Mouse (Mus musculus) adrenal gland (tissue): ENCODE measurements around the gene Bsdc1.

ENCODE experiments used
- intact Hi-C: fragments of 180-260 bp; cut with DNase I; formaldehyde crosslinking; loops from one replicate; pipeline ENCODE4 v1.15.1; 2025

The Bsdc1 gene

DNA sequence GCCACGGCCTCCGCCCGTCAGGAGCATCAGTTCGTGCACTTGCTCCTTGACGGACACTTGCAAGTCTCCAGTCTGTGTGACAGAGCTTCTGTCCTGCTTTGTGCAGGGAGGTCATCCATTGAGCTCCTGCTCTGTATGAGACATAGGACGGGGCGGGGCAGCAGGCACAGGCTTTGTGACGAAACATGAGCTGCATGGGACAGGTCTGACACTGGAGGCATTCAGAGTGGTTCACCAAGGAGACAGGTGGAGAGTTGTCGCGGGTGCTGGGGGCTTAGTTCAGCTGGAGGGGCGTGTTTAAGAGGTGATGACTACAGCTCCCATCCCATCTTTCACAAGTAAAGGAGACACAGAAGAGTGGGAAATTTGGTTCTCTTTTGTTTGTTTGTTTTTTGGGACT lies 14.7 kb downstream of the Bsdc1 start:
- intact Hi-C loops: loop anchor here (5.0 kb wide), 1 partner anchor 51 kb away; no protein-coding TSS in a partner anchor

- intact Hi-C loops: loop anchor here (5.0 kb wide), 1 partner anchor 47 kb away; no protein-coding TSS in a partner anchor
These were observed 18.5 kb downstream of the Bsdc1 start for GRCm38 (mm10) chr4:129479863-129480262.

- intact Hi-C loops: no loop called here
These were observed 19.7 kb downstream of the Bsdc1 start for GRCm38 (mm10) chr4:129481090-129481489.

DNA sequence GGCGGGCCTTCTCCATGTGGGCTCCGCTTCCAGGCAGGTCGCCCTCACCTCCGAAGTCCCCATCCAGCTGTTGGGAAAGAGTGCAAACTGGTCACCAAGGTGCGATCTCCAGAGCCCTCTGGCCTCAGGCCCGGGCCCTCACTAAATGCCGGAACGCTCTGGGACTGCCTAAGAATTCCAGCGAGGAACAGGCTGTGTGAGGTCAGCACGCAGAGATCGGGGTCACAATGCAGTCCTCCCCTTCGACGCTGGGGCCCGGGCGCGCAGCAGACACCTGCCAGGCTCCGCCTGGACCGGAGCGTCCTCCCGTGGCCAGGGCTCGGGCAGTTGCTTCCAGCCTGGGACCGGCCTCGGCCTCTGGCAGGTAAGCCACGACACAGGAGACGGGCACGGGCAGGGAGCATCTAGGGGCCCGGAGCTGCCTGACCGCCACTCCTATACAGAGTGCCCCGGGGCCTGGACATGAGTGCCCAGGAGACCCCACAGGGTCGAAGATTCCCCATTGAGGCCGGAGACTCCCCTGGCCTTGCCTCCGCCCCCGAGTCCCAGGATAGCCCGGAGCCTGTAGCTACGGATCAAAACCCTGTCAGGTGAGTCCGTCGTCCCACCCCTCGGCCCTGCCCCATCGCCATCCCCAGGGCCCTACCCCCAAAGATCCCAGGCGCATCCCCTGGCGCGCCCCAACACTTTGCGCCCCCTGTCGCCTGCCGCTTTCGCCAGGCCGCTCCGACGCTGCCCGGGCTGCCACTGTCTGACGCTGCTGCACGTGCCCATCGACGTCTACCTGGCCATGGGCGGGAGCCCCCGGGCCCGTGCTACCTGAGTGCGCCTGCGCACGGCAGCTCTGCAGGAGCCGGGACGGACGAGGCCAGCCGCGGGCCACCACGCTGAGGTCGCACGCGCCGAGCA lies 29.8 kb downstream of the Bsdc1 start, which contains the start of the genes Tssk3 and Fam229a:
Gene Tssk3, minus strand, starts transcription at position 51 of the 909 bp plus-strand sequence.
Gene Fam229a, plus strand, starts transcription at position 219 of the 909 bp plus-strand sequence.
- intact Hi-C loops: no loop called here

DNA sequence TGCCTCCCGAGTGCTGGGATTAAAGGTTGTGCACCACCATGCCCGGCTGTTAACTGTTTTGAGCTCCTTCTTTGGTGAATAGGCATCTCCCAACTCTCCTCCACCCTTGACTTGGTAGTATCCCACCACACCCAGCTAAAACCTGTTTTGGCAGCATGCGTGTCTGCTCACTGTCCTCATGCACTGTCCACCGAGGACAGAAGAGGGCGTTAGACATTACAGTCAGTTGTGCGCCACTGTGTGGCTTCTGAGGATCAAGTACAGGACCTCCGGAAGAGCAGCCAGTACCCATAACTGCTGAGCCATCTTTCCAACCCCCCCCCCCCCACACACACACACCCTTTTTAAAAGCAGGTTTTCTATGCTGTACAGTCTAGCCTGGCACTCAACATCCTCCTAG lies 33.3 kb downstream of the Bsdc1 start:
- intact Hi-C loops: loop anchor here (5.0 kb wide), 1 partner anchor 48 kb away; the partner anchor contains the start of gene Hdac1

DNA sequence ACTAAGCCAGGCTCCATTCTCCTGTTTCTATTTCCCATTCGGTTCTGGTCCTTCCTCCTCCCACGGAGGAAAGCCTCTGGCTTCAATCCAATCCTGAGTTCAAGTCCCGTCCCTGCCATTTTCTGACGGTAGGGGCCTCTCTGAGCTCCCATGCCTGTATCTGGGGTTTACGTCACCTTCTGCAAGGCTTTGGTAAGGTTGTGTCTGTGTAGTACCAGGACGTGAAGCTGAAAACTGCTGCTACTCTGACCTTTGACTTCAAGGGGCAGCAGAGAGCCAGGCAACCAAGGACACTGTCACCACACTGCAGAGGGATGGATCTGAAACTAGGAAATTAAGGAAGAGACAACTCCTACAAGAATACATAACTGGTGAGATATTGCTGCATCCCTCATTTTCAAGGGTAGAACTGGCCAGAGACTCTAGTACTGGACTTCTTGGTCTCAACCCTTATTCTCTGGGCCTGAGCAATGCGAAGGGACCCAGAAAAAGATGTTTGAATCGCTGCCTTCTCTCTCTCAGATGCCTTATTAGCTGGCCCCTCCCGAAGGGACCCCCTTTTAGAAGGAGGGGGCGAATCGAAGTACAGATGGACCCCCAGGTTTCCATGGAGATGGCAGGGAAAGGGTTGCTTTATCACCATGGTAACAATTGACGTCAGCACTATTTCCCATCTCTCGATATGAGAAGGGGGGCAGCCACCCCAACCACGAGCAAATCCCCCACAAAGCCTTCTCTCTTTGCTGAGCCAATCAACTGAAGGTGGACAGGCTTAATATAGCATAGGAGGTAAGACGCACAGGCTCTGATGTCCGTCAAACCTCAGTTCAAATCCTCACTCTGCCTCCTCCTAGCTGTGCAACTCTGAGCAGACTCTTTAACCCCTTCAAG lies 34.5 kb downstream of the Bsdc1 start:
- intact Hi-C loops: loop anchor here (5.0 kb wide), 1 partner anchor 46 kb away; the partner anchor contains the start of gene Hdac1

DNA sequence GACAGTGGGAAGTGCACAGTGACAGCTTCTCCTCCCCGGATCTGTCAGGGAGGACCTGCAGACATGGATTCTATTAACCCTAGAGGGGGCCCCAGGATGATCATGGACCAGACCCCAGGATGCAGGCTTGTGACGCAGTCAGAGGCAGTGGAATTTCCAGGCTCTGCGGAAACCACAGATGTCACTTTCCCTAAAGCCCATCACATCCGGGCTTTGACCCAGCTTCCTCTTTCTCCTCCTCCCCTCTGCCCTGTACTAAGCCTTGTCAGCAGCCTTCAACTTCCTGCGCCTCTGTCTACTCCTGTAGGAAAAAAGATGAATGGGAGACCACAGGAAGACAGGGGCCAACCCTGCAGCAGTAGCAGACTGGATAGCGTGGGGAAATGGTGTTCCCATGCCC lies 35.2 kb downstream of the Bsdc1 start:
- intact Hi-C loops: loop anchor here (5.0 kb wide), 1 partner anchor 46 kb away; the partner anchor contains the start of gene Hdac1

- intact Hi-C loops: loop anchor here (5.0 kb wide), 1 partner anchor 43 kb away; the partner anchor contains the start of gene Hdac1
These were observed 37.6 kb downstream of the Bsdc1 start for GRCm38 (mm10) chr4:129498941-129499340.

DNA sequence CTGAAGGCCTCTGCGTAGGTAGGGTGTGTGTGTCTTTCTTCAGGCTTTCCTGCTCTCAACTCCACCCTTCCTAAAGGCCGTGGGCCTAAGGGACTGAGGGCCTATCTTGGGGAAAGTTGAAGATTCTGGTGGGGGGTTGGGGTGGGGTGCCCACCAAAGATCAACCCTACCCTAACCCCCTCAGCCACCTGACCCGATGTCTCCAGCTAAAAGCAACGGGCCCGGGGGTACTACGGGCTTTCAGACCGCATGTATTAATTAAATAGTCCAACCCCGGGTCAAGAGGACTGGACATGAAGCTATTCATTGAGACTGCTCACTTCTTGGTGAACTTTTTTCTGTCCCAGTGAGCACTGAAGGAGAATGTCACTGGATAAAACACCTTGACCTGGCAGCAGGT lies 38.6 kb downstream of the Bsdc1 start:
- intact Hi-C loops: no loop called here

DNA sequence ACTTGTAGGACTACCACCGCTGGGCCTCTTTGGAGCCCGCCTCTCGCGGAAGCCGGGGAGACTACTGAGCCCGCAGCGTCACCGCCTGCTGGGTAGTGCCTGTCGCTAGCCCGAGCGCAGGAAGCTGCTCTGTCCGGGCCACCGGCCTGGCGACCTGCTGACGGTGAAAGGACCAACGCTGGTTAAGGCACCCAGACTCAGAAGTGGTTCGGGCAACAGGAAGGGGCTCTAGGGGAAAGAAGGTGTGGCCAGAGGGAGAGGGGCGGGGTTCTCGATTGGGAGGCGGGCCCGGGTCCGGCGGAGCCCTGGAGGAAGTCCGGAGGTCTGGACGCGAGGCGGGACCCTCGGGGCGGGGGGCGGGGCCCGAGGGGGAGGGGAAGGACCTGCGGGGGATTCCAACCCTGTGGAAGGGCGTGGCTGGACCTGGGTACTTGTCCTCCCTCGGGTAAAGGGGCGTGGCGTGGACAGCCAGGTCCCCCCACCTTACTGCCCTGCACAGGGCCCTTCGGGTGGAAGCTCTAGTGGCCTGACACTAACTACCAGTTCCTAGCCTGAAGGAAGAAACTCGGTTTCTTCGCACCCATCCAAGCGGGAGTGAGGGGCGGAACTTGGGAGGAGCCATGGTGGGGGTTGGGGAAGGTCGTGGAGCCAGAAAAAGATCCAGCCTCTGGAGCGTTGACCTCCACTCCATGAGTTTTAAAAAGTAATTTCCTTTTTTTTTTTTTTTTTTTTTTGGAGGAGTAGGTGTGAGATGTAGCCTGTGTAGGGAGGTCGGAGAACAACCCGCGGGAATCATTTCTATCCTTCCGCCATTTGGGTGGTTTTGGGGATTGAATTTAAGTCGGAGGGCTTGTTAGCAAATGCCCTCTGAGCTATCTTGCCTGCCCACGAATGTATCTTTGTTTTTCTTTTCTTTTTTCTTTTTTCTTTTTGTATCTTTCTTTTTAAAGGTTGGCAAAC lies 39.5 kb downstream of the Bsdc1 start:
- intact Hi-C loops: no loop called here

GRCm38 (mm10) chr4:129502327-129502888 lies 41.0 kb downstream of the Bsdc1 start:
- intact Hi-C loops: no loop called here

GRCm38 (mm10) chr4:129502901-129503444 lies 41.6 kb downstream of the Bsdc1 start:
- intact Hi-C loops: no loop called here

- intact Hi-C loops: no loop called here
These were observed 44.1 kb downstream of the Bsdc1 start for GRCm38 (mm10) chr4:129505511-129505910.

GRCm38 (mm10) chr4:129507434-129508236 lies 46.3 kb downstream of the Bsdc1 start:
- intact Hi-C loops: no loop called here

DNA sequence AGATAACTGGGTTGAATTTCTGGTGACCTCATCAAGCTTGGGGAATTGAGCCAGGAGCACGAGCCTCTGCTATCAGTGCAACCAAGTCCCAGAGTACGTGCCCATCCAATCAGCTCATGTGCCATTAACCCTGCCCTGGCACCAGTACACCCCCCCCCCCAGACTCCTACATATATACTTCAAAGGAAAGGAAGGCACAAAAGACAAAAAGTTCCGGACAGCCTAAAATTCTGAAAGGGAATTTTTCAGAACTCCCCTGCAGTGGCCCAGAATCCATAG lies 46.8 kb downstream of the Bsdc1 start:
- intact Hi-C loops: no loop called here

- intact Hi-C loops: no loop called here
These were observed 47.6 kb downstream of the Bsdc1 start for GRCm38 (mm10) chr4:129508834-129509600.

DNA sequence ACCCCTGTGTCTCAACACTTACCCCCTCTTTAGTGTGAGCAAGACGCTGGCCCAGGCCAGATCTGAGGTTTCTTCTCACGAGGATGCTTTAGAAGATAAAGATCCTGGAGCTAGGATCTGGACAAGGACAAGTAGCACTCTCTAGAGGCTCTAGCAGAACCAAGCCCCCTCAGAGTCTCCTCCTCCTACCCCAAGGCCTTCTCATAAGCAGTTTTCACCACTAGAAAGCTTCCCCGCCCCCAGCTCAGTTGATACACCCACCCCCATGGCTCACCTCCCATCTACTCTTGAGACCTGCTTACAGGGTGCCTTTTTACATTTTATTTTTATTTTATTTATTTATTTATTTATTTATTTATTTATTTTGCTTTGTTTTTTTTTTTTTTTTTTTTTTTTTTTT lies 48.3 kb downstream of the Bsdc1 start:
- intact Hi-C loops: no loop called here

DNA sequence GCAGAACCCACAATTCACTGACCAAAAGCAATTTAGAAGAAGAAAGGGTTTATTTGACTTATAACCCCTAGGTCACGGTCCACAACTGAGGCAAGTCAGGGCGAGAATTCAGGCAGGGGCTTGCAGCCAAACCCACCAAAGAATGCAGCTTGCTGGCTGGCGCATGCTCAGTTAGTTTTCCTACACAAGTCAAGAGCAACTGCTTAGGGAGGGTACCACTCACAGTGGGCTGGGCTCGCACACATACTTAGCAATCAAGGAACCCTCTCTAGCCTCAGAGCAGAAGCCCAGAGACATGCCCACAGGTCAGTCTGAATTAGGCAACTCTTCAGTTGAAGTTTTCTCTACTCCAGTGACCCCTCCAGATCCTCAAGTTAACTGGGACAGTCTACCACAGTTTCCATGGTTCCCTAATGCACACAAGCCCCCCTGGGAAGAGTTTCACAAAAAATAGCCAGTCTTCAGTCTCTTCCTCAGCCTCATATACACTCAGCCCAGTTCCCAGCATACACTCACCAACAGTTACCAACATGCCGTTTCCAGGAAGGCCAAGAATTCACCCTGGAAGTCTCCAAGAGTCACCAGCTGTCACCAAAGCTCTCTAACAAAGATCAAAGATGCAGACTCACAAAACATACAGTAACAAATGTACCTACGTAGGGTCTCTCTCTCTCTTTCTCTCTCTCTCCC lies 49.5 kb downstream of the Bsdc1 start:
- intact Hi-C loops: no loop called here
